Mouse (Mus musculus) embryonic fibroblast, embryonic 13.5 days (primary cell): ENCODE data around the gene Prkaca. TPM values are rescaled to one million over a fixed set of nuclear protein-coding genes. Genes with fewer than 3 reads are reported as not detected.

Experiments used
- H3K27ac ChIP-seq: 2 replicates; pipeline ENCODE4 v1.5.1; 2012; ENCODE audit warnings: low read length, control low read depth, inconsistent platforms; ENCODE audit not compliant: insufficient read depth
- H3K4me1 ChIP-seq: 2 replicates; pipeline ENCODE4 v1.6.1; 2011; ENCODE audit warnings: low read length; ENCODE audit not compliant: control insufficient read depth, insufficient read depth
- H3K4me3 ChIP-seq: 2 replicates; pipeline ENCODE4 v1.5.1; 2011; ENCODE audit warnings: mild to moderate bottlenecking, control low read depth, low read length; ENCODE audit not compliant: insufficient read depth
- CTCF ChIP-seq: IDR thresholded peaks from 2 replicates; pipeline ENCODE4 v1.5.1; 2011; ENCODE audit warnings: mild to moderate bottlenecking, control low read depth, low read length, moderate library complexity, borderline replicate concordance; ENCODE audit not compliant: insufficient read depth
- POLR2A ChIP-seq: IDR thresholded peaks from 2 replicates; pipeline ENCODE4 v1.6.1; 2011; ENCODE audit warnings: low read depth, mild to moderate bottlenecking, control low read depth, low read length, moderate library complexity
- polyA plus RNA-seq: library from polyadenylated mRNA; stranded (reverse); fragments of >200 nt; gene quantifications from 2 replicates; pipeline ENCODE4 v1.2.4, GENCODE M21; 2011; ENCODE audit warnings: low read depth; ENCODE audit not compliant: missing spikeins, insufficient read length

The Prkaca gene
- 104 and 122 TPM in 2 replicates for polyA plus RNA-seq

DNA sequence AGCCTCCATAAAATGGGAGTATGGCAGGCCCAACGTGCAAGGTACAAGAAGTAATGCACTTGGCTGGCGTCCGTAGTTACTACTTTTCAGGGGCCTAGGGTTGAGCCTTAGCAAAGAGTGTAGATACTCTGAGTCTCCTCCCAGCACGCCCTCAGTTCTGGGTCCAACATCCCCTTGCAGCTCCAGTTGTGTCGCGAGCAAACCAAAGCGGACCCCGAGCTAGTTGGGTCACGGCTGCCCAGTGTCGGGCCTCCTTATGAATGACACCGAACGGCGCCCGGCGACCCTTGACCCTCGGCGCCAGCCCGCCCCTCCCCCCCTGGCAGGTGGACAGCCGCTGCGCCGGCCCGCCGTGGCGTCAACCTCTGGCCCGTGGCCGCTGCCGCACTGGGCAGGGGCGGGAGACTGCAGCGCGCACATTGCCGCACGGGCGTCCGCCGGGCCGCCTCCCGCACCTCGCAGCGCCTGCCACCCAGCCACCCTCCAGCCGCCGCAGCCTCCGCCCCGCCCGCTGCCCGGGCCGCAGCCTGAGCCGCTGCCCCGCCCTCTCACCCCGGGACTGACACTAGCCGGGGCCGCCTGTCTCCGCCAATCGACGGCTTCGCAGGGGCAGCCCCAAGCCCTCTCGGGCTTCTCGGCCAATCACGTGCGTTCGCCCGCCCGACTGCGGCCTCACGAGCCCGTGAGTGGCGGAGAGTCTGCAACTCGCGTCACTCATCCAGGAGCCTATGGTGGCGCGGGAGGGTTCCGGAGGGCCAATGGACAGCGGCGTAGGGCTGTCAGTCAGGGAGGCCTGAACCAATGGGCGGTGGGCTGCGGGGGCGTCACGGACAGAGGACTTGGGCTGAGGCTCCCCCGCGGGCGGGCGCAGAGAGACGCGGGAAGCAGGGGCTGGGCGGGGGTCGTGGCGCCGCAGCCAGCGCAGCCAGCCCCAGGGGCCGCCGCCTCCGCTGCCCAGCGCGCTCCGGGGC is at the start of gene Prkaca:
Gene Prkaca (plus strand): TSS at position 844 of the 971 bp plus-strand sequence.
- H3K27ac ChIP-seq = no peak within 1 kb of the TSS
- TF ChIP-seq POLR2A = peak; percentile 56
- TF ChIP-seq CTCF = no peak
- peaks cover 9% of the 10 kb centered on the region for H3K4me1 ChIP-seq
- H3K4me3 ChIP-seq = peak within 1 kb of the TSS; percentile 79

DNA sequence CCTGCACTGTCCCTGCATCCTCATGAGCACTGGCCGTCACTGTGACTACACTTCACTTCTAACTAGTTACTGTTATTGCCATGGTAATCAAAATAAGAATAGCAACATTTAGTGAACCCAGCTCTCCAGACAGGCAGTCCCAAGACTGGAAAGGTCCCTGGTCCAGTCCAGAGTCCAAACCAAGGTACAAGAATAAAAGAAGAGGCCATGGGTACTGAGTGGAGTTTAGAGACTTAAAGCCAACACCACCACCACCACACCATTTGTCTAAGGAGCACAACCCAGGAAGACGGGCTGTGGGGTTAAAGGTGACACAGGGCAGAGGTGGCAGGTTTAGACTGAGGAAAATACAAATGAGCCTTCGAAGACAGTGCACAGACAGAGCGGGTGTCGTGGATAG is 48.2 kb upstream of the Prkaca start:
- no peaks in the 10 kb centered on the region for H3K4me1 ChIP-seq
- no peak for TF ChIP-seq POLR2A
- TF ChIP-seq CTCF = no peak

DNA sequence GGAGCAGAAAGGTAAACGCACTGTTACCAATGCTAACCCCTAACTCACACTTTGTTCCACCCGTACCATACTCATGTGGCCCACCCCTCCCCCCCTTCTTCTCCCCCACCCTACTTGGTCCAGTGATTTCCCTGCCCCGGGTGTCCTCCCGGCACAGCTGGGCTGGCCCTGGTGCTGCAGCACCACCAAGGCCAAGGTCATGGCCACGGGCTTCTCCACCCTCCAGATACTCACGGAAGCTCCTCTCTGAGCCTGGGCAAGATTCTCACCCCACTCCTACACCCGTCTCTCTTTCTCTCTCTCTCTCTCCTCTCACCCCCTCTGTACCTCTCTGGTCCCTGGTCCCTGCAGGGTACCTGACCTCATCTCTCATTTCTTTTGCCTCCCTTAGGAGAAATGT is 46.5 kb upstream of the Prkaca start:
- TF ChIP-seq CTCF = no peak
- no peak for TF ChIP-seq POLR2A
- Histone ChIP-seq H3K27ac (no peak overlapping the region), H3K4me3 (no peak overlapping the region), H3K4me1 (no peaks in the 10 kb centered on the region)

More for the DNA sequence above, 48.2 kb upstream of the Prkaca start:
- H3K4me3 ChIP-seq = no peak overlapping the region
- H3K27ac ChIP-seq = no peak overlapping the region

DNA sequence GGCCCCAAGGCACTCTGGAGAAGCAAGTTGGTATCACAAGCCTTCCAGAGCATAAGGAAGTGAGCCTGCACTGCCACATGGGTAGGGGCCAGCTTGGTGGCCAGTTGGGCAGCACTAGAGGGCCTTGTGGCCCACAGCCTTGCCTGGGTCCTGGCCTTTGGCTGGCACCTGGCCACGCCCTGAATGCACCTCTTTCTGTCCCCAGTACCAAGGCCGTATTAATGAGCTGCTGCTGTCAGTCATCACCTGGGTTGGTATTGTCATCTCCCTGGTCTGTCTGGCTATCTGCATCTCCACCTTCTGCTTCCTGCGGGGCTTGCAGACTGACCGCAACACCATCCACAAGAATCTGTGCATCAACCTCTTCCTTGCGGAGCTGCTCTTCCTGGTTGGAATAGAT is 38.6 kb upstream of the Prkaca start:
- no peaks in the 10 kb centered on the region for H3K4me1 ChIP-seq
- no peak for TF ChIP-seq POLR2A
- TF ChIP-seq CTCF = no peak
- no peak overlapping the region for H3K27ac ChIP-seq
- no peak overlapping the region for H3K4me3 ChIP-seq

DNA sequence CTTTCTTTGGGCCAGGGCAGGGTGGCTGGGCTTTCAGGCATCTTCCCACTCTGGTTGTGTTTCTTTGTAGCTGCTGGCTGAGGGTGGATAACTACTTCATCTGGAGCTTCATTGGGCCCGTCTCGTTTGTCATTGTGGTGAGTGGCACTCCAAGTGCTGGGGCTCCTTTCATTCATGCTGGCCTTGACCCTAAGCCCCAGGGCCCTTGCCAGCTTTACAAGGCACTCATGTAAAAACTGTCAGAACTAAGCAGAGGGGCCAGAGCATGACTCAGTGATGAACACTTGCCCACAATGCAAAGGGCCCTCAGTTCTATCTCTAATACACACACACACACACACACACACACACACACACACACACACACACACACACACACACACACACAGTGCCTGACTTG is 37.8 kb upstream of the Prkaca start:
- TF ChIP-seq CTCF = no peak
- TF ChIP-seq POLR2A = no peak
- H3K27ac ChIP-seq = no peak overlapping the region
- H3K4me3 ChIP-seq = no peak overlapping the region
- no peaks in the 10 kb centered on the region for H3K4me1 ChIP-seq

DNA sequence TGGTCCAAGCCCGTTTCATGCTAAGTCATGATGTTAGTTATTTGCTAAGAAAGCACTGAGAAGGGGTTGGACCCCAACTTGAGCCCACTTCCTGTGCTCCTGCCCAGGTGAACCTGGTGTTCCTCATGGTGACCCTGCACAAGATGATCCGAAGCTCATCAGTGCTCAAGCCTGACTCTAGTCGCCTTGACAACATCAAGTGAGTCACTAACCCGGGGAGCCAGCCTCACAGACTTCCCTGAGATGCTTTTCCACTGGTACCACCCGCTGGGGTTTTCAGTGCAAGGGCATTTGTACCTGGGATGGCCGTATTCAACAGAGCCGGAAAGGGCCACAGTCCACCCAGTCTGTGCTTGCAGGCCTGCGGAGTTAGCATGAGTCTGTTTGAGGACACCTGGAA is 37.4 kb upstream of the Prkaca start:
- Histone ChIP-seq H3K4me3 (no peak overlapping the region), H3K27ac (no peak overlapping the region), H3K4me1 (no peaks in the 10 kb centered on the region)
- no peak for TF ChIP-seq CTCF
- TF ChIP-seq POLR2A = no peak

DNA sequence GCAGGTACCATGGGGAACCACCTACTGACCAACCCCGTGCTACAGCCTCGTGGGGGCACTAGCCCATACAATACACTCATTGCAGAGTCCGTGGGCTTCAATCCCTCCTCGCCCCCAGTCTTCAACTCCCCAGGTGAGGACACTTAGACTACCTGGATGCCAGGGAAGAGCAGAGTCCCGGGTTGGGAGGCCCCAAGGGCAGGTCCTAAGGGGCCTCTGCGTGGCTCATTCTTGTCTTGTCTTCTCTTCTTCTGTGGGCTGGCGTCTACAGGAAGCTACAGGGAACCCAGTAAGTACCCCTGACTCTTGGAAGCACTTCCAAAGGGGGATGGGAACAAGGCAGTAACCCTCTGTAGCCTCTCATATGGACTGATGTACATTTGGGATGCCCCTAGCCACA is 35.1 kb upstream of the Prkaca start:
- no peak for TF ChIP-seq POLR2A
- TF ChIP-seq CTCF = no peak
- no peaks in the 10 kb centered on the region for H3K4me1 ChIP-seq
- H3K27ac ChIP-seq = no peak overlapping the region
- no peak overlapping the region for H3K4me3 ChIP-seq

DNA sequence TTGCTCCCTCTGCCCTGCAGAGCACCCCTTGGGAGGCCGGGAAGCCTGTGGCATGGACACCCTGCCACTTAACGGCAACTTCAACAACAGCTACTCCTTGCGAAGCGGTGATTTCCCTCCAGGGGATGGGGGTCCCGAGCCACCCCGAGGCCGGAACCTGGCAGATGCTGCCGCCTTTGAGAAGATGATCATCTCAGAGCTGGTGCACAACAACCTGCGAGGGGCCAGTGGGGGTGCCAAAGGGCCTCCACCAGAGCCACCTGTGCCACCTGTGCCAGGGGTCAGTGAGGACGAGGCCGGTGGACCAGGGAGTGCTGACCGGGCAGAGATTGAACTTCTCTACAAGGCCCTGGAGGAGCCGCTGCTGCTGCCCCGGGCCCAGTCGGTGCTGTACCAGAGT is 34.5 kb upstream of the Prkaca start:
- H3K27ac ChIP-seq = no peak overlapping the region
- H3K4me1 ChIP-seq = no peaks in the 10 kb centered on the region
- no peak overlapping the region for H3K4me3 ChIP-seq
- TF ChIP-seq CTCF (no peak), POLR2A (no peak)

DNA sequence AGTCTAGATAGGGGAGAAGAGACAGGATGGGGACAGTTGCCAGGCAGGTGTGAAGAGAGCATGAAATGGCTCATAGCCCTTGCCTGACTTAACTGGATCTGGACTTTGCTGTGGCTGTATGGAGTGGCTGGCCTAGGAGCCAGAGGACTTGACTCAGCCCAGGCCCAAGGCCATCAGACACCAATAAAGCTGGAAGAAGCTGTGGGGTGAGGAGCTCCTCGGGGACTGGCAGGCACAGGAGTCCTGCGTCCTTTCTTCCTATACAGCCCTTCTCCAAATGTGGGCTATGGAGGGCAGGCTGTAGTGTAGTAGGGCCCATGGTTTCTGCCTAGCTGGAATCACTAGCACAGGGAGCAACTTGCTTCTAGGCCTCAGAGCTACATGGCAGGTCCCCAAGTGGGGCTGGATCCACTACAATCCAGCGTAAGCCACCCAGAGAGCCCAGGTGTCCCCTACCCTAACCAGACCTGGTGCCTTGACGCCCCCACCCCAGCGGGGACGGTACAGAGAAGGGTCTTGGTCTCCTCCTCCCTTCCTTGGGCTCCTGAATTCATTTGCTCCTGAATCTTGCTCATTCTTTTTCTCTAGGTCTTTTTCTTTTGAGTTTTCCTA is 31.6 kb upstream of the Prkaca start:
- no peaks in the 10 kb centered on the region for H3K4me1 ChIP-seq

DNA sequence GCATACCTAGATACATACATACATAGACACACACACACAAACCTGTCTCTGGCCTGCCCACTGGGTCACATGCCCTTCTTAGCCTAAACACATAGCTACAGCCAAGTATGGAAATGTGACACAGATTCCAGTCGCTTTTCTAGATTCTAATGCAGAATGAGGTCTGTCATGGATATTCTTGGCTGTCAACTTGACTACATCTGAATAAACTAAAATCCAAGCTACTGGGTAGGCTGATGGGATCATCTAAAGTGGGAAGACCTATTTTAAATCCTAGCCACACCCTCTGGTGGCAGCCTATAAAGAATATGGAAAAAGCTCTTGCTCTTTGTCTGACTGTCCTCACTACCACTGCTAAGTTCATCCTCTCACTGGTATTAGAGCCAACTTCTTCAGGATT is 30.3 kb upstream of the Prkaca start:
- Histone ChIP-seq H3K27ac (no peak overlapping the region), H3K4me3 (no peak overlapping the region), H3K4me1 (no peaks in the 10 kb centered on the region)
- TF ChIP-seq POLR2A (no peak), CTCF (no peak)

More for the DNA sequence above, 31.6 kb upstream of the Prkaca start:
- no peak overlapping the region for H3K4me3 ChIP-seq
- no peak overlapping the region for H3K27ac ChIP-seq
- TF ChIP-seq CTCF (no peak), POLR2A (no peak)
